Mouse (Mus musculus) gastrocnemius, adult 8-10 months (tissue): ENCODE results near the gene Gab1. TPM values are rescaled to one million over a fixed set of nuclear protein-coding genes. Genes with fewer than 3 reads are reported as not detected.
A peak's percentile ranks its signal among the peaks of the same experiment; 100 is the strongest.

Source experiments
- DNase-seq, 2 experiments: peaks; one replicate each; pipeline ENCODE4 v3.0.0; 2022; ENCODE audit warnings: low spot score in 2 of 2
- total RNA-seq, 4 experiments: library from RNA; stranded (reverse); gene quantifications; 2 replicates each; pipeline ENCODE4 v1.2.4; 2022

Gab1 gene
- total RNA-seq, 4 experiments from 2014 or later, result 9.0 to 12.8 (median 11.5) TPM

DNA sequence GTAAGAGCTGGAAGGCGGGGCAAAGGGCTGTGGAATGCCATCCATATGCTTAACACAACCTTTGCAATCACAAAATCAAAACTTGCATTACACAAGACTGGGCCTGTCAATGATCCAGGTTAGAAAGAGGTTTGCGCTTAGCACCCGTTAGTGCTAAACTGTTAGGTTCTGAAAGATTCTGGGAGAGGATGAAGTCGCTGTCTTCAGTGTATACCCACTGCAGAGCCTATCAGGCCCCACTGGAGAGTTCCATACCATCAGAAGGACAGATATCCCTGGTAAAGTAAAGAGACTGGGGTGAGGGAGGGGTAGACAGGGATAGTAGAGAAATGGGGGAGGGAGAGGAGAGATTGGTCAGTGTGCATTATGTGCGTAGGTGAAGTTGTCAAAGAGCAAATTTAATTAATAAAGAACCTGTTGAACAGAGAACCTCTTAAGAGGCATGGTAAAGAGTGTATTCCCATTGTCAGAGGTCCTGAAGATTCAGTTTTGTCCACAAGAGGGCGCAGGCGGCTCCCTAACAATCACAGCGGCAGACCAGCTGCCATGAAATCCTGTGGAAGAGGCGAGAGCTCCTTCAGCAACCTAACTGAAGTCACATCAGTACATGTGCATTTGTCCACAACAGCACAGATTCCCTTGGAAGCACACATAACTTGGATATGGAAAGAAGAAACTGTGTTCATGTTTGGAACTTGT, 127.2 kb downstream of the Gab1 start:
- peak; percentile 50 to 59 for DNase-seq

DNA sequence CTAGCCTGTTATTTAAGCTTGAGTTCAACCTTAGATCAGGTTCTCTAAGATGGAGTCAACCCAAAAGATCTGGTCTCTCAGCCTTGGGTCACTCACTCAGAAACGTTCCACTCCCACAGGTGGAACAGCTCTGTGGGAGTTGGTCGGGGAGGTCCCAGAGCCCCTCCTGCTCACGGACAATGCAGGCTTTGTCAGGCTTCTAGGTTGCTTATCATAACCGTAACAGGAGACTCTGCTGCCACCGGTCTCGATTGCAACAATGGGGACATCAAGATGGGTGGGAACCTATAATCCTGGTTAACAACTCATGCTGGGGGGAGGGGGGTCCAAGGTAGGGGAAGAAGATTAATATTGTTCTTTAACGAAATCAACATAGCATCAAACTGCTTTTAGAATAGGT, 127.9 kb downstream of the Gab1 start:
- no peak for DNase-seq

DNA sequence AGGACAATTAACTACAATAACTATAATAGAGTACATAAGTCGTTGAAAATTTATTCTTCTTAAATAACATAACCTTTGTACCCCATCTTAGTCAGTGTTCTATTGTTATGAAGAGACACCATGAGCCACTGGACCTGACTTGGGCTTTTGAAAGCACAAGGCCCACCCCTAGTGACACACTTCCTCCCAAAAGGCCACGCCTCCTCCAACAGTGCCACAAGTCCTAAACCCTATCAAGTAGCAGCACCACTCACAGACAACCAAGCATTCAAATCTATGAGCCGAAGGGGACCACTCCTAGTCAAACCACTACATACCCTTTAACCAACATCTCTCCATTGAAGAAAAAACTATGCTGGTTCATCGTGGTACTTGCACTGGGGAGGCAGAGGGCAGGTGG, 131.2 kb downstream of the Gab1 start:
- DNase-seq, result no peak

GRCm38 (mm10) chr8:80739932-80740331, 140.4 kb downstream of the Gab1 start:
- no peak for DNase-seq

- DNase-seq, result peak; percentile 89 to 92
Observed at GRCm38 (mm10) chr8:80739155-80739924, 141.0 kb downstream of the Gab1 start, which contains the start of gene Smarca5. Gene Smarca5, minus strand, starts transcription at chr8:80739497.

- DNase-seq, result peak; percentile 4 to 20
Observed at GRCm38 (mm10) chr8:80738388-80739154, 141.7 kb downstream of the Gab1 start.

DNA sequence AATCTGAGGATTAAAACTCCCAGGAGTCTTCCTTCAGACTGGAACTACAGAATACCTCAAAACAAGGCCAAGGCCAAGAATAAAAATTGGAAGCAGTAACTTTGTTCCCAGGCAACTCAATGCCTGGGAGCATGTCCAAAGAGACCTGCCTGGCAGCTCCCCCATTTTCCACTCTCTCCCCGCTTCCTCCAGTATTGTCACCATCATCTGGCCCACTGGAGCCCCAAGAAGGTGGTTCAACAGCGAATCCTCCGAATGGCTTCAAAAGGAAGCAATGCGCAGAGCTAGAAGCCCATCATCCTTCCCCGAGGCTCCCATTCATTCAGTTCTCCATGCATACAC, 142.3 kb downstream of the Gab1 start:
- peak in 1 of 2 experiments; percentile 24 for DNase-seq

GRCm38 (mm10) chr8:80732326-80732725, 148.0 kb downstream of the Gab1 start:
- no peak for DNase-seq

GRCm38 (mm10) chr8:80714461-80714860, 165.9 kb downstream of the Gab1 start:
- no peak for DNase-seq

Other genes with a start within 250 kb of the Gab1 start
- 10 to 100 TPM; 26.0 to 32.8 (median 29.7) TPM for gene Smarca5, start 141.0 kb downstream of the Gab1 start, total RNA-seq
- gene Usp38, start 134.4 kb upstream of the Gab1 start, total RNA-seq, result 10 to 100 TPM; 21.2 to 23.7 (median 23.0) TPM